Mouse (Mus musculus) intestine, embryonic 14.5 days (tissue): Measurements from ENCODE around the gene G6pc2. TPM values are rescaled to one million over a fixed set of nuclear protein-coding genes. Genes with fewer than 3 reads are reported as not detected.

Experiments used
- ATAC-seq: fragments of 200-750 bp; cut with Nextera tagmentation; replicated peaks from 2 replicates; pipeline ENCODE4 v1.8.0; 2017; ENCODE audit warnings: low read depth, moderate number of reproducible peaks, moderate TSS enrichment, moderate library complexity; ENCODE audit not compliant: low FRiP score, low TSS enrichment
- DNase-seq: peaks from one replicate; pipeline ENCODE4 v3.0.0-alpha.2; 2018; ENCODE audit warnings: low spot score
- H3K27ac ChIP-seq: fragments of 300-500 bp; sonication (generic); 2 replicates; pipeline ENCODE4 v1.5.1; 2014; ENCODE audit warnings: low read depth, mild to moderate bottlenecking, control low read depth
- H3K27me3 ChIP-seq: fragments of 300-500 bp; sonication (generic); replicated peaks from 2 replicates; pipeline ENCODE4 v1.6.1; 2014; ENCODE audit warnings: low read length, control low read depth; ENCODE audit not compliant: control insufficient read depth, insufficient read depth
- H3K36me3 ChIP-seq: fragments of 300-500 bp; sonication (generic); 2 replicates; pipeline ENCODE4 v1.6.1; 2014; ENCODE audit warnings: low read length, control low read depth; ENCODE audit not compliant: control insufficient read depth, insufficient read depth
- H3K4me1 ChIP-seq: fragments of 300-500 bp; sonication (generic); replicated peaks from 2 replicates; pipeline ENCODE4 v1.6.1; 2014; ENCODE audit warnings: low read length, control low read depth, mixed read lengths; ENCODE audit not compliant: control insufficient read depth, insufficient read depth
- H3K4me2 ChIP-seq: fragments of 300-500 bp; sonication (generic); 2 replicates; pipeline ENCODE4 v1.6.1; 2014; ENCODE audit warnings: low read length
- H3K4me3 ChIP-seq: fragments of 300-500 bp; sonication (generic); 2 replicates; pipeline ENCODE4 v1.5.1; 2014; ENCODE audit warnings: low read depth, low read length, control low read depth, mixed read lengths
- H3K9ac ChIP-seq: fragments of 300-500 bp; sonication (generic); 2 replicates; pipeline ENCODE4 v1.6.1; 2014; ENCODE audit warnings: mild to moderate bottlenecking, low read length
- H3K9me3 ChIP-seq: fragments of 300-500 bp; sonication (generic); 2 replicates; pipeline ENCODE4 v1.6.1; 2016; ENCODE audit warnings: low read length, control low read depth; ENCODE audit not compliant: control insufficient read depth
- WGBS: fragments of 180-500 bp; shearing (Covaris S2); extraction: QIAGEN DNeasy Blood & Tissue Kit; methylation state at CpG from one replicate; pipeline ENCODE4 v1.1.7; 2014; 5-methylcytosine and 5-hydroxymethylcytosine counted together
- polyA plus RNA-seq: library from polyadenylated mRNA; unstranded; fragments of >200 nt; fragmentation: Nextera tagmentation; extraction: Ambion mirVana; gene quantifications from 2 replicates; pipeline ENCODE4 v1.2.1, GENCODE M21; 2014

G6pc2 gene
- polyA plus RNA-seq, 1 experiment from 2014 or later: 1.7 TPM

DNA sequence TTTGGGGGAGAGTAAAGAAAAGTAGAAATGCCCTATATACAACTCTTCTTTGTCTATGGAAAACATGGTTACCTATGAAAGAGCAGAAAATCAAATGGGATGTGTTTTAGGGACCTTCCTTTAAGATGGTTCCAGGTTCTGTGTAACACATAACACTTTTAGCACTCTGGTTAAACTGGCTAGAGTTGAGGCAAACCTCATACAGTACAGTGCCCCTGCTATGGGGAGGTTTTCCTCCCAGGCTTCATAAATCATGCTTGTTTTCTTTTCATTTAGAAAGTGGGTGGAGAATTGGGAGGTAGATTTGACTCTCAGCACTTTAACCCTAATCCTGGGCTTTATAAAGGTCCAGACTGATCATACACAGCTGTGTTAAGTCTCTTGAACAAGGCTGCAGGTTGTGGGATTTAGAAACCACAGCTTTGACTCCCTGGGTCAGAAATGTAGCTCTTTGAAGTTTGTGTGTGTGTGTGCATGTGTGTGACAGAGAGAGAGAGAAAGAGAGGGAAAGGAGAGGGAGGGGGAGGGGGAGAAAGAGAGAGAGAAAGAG lies 53.3 kb downstream of the G6pc2 start:
- DNase-seq (no peak), ATAC-seq (no peak)
- no peaks in the 10 kb centered on the region for H3K9me3 ChIP-seq
- H3K9ac ChIP-seq: no peak overlapping the region
- no peaks in the 10 kb centered on the region for H3K36me3 ChIP-seq
- no peaks in the 10 kb centered on the region for H3K4me1 ChIP-seq
- H3K27ac ChIP-seq: no peak overlapping the region
- no peak overlapping the region for H3K4me2 ChIP-seq
- no peak overlapping the region for H3K4me3 ChIP-seq
- H3K27me3 ChIP-seq: no peaks in the 10 kb centered on the region

GRCm38 (mm10) chr2:69275875-69276274 lies 65.0 kb downstream of the G6pc2 start:
- Histone ChIP-seq H3K27me3 (no peaks in the 10 kb centered on the region), H3K4me2 (no peak overlapping the region), H3K9ac (no peak overlapping the region), H3K27ac (no peak overlapping the region), H3K4me1 (no peaks in the 10 kb centered on the region), H3K36me3 (no peaks in the 10 kb centered on the region), H3K4me3 (no peak overlapping the region), H3K9me3 (no peaks in the 10 kb centered on the region)
- WGBS: 13% methylated on average over 1 of the region's 1 CpGs
- DNase-seq: no peak
- 0 out of 2 replicates have a peak, but pooled peaks have one; percentile 40 for ATAC-seq

Other genes with a start within 250 kb of the G6pc2 start
- gene Nostrin, start 75.3 kb upstream of the G6pc2 start, polyA plus RNA-seq: 17.9 and 18.9 TPM in 2 replicates
- 144 and 155 TPM in 2 replicates for gene Spc25, start 4.9 kb upstream of the G6pc2 start, polyA plus RNA-seq
- gene Abcb11, start 131.5 kb downstream of the G6pc2 start, polyA plus RNA-seq: not detected in 2 replicates
- gene Dhrs9, start 169.4 kb downstream of the G6pc2 start, polyA plus RNA-seq: not detected in 2 replicates